Comparison of ENCODE assay signal across 9 mouse cellular contexts in genomic region chr13:24679027-24679680, GRCm38 (mm10).
DNase-seq lines count a peak whose midpoint lies in the region; ATAC-seq and TF ChIP-seq lines count a peak whose summit lies in the region.
"Had no signal": no experiment of that assay in that cellular context is flagged by ENCODE, and none has a peak within 500 bp of the region (broad histone marks: within the 10 kb centered on the region; RNA-seq: fewer than 3 reads in every experiment).

No protein-coding gene starts in this region.

- 35% methylated on average over 15 of the region's 15 CpGs for WGBS in lung, embryonic 14.5 days
- WGBS in hindbrain, embryonic 11.5 days: 38% methylated on average over 15 of the region's 15 CpGs
- 40% methylated on average over 15 of the region's 15 CpGs for WGBS in neural tube, embryonic 14.5 days

- H3K9ac ChIP-seq in lung, embryonic 14.5 days: no peak overlapping the region
- H3K9ac ChIP-seq in hindbrain, embryonic 11.5 days (ENCODE audit: low read depth, low read length): no peak overlapping the region
- no peak overlapping the region for H3K9ac ChIP-seq in neural tube, embryonic 14.5 days (replicated peaks; ENCODE audit: low read depth, low read length)

- no peak for DNase-seq in cerebellum, adult 11-12 months
- peak; percentile 51 for DNase-seq in lung, embryonic 14.5 days
- no peak for DNase-seq in lung, postnatal 36 days
- no peak for DNase-seq in hindbrain, embryonic 11.5 days (ENCODE audit: low spot score)
- DNase-seq in left cerebral cortex, adult 9 months (ENCODE audit: low spot score in 2 of 2): no peak
- DNase-seq in thymus, postnatal 25 days: no peak
- DNase-seq: gastrocnemius, postnatal 36 days had no signal

- no peaks in the 10 kb centered on the region for H3K9me3 ChIP-seq in lung, embryonic 14.5 days (ENCODE audit: low read depth, low read length)
- H3K9me3 ChIP-seq in hindbrain, embryonic 11.5 days (ENCODE audit: control insufficient read depth, low read length): no peaks in the 10 kb centered on the region
- H3K9me3 ChIP-seq in neural tube, embryonic 14.5 days (ENCODE audit: control insufficient read depth, low read length): no peaks in the 10 kb centered on the region

- H3K4me3 ChIP-seq in lung, embryonic 14.5 days (ENCODE audit: low read depth, low read length): no peak overlapping the region
- no peak overlapping the region for H3K4me3 ChIP-seq in hindbrain, embryonic 11.5 days (ENCODE audit: low read depth, low read length)
- H3K4me3 ChIP-seq in neural tube, embryonic 14.5 days (ENCODE audit: low read depth, low read length): no peak overlapping the region

- H3K27ac ChIP-seq in lung, embryonic 14.5 days (ENCODE audit: low read depth): no peak overlapping the region
- H3K27ac ChIP-seq in hindbrain, embryonic 11.5 days (ENCODE audit: low read depth, low read length): peak overlapping the region; percentile 24; the same call in 1 of the 2 replicates
- peak overlapping the region; percentile 28; the same call in 1 of the 2 replicates for H3K27ac ChIP-seq in neural tube, embryonic 14.5 days (ENCODE audit: low read depth, low read length)

- no peak for TF ChIP-seq CTCF in lung, embryonic 14.5 days (IDR thresholded peaks at IDR 0.05; ENCODE audit: low read depth)

- H3K4me2 ChIP-seq in lung, embryonic 14.5 days: no peak overlapping the region
- no peak overlapping the region for H3K4me2 ChIP-seq in hindbrain, embryonic 11.5 days (replicated peaks; ENCODE audit: low read depth, low read length)
- H3K4me2 ChIP-seq in neural tube, embryonic 14.5 days (ENCODE audit: low read depth, low read length): no peak overlapping the region

- H3K4me1 ChIP-seq in lung, embryonic 14.5 days (ENCODE audit: insufficient read depth): no peaks in the 10 kb centered on the region
- H3K4me1 ChIP-seq in hindbrain, embryonic 11.5 days (replicated peaks; ENCODE audit: control insufficient read depth, insufficient read depth, low read length): no peaks in the 10 kb centered on the region
- 0 out of 2 replicates have a peak, but pooled peaks cover 3% of the 10 kb centered on the region for H3K4me1 ChIP-seq in neural tube, embryonic 14.5 days (ENCODE audit: control insufficient read depth, insufficient read depth, low read length)

- H3K27me3 ChIP-seq in lung, embryonic 14.5 days (ENCODE audit: insufficient read depth, low read length): no peaks in the 10 kb centered on the region
- no peaks in the 10 kb centered on the region for H3K27me3 ChIP-seq in hindbrain, embryonic 11.5 days (ENCODE audit: control insufficient read depth, insufficient read depth, low read length)
- no peaks in the 10 kb centered on the region for H3K27me3 ChIP-seq in neural tube, embryonic 14.5 days (ENCODE audit: control insufficient read depth, insufficient read depth, low read length)

- peak; percentile 36; the same call in 1 of the 2 replicates for ATAC-seq in cerebellum, adult (ENCODE audit: insufficient number of reproducible peaks, low FRiP score, low TSS enrichment)
- ATAC-seq in lung, embryonic 14.5 days (ENCODE audit: insufficient read depth): no peak
- ATAC-seq in hindbrain, embryonic 11.5 days (ENCODE audit: low FRiP score): no peak
- no peak for ATAC-seq in neural tube, embryonic 14.5 days (ENCODE audit: low read depth)

- no peaks in the 10 kb centered on the region for H3K36me3 ChIP-seq in lung, embryonic 14.5 days (ENCODE audit: insufficient read depth)
- H3K36me3 ChIP-seq in hindbrain, embryonic 11.5 days (ENCODE audit: control insufficient read depth, insufficient read depth, low read length): no peaks in the 10 kb centered on the region
- H3K36me3 ChIP-seq in neural tube, embryonic 14.5 days (ENCODE audit: control insufficient read depth, insufficient read depth, low read length): peaks cover 3% of the 10 kb centered on the region; the same call in 1 of the 2 replicates
